Mouse (Mus musculus): ENCODE data around the gene Marcks.
"Not testable (repeated sequence)": the region's sequence is repeated elsewhere in the genome, so short reads cannot be mapped to it uniquely, and the experiment has no call there.

Marcks gene

DNA sequence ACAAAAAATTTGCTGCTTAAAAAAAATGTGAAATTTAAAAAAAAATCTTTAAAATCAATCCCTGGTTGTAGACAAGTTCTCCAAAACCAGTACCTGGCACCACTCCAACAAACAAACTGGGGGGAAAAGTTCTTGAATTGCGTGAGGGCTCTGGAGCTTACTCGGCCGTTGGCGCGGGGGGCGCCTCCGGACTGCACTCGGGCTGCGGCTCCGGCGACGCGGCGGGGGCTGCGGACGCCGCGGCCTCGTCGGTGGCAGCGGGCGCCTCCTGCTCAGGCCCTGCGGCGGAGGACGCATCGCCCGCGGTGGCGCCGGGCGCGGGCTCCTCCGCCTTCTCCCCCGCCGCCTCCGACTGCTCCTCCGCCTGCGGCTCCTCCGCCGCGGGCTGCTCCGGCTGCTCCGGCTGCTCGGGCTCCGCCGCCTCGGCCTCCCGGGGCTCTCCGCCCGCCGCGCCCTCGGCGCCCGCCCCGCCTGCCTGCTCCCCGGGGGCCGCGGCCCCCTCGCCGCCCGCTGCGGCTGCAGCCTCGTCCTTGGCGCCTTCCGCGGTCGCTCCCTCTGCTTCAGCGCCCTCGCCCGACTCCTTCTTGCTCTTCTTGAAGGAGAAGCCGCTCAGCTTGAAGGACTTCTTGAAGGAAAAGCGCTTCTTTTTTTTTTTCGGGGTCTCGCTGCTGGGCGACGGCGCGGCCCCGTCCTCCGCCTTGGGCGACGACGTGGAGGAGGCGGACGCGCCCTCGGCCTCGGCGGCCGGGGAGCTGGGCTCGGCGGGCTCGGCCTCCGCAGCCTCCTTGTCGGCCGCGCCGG is 2.6 kb downstream of the Marcks start:
- peak; percentile 64 for DNase-seq

DNA sequence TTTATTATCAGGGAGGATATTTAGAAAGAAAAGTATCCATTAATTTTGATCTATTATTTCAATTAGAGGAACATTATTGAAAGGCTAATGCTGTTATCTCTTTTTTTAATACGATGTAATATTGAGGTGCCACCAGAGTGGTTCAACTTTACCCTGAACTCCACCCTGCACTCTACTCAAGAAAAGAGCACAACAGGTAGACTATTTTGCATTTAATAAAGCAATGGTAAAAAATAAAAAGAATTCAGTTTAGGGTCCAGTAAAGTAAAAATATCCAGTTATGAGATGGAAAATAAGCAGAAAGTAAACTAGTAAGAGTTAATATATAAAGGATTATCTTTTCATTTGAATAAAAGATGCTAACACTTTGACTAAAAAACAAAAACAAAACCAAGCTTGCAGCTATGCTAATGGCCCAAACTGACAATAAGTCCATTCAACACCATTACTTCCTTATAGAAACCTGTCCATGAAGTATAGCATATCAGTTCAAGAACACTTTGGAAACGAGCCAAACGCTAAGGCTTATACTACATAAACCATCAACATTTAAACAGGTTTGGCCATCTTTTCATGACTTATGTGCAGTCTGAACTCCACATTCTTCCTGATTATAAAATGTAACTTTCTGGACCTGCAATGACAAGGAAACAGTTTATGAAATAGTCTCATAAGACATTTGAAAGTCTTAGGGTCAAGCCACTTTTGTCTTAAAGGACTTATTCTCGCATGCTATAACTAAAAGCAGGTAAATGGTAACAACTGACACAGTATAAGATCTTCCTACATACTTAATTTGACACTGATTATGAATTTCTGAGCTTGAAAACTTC is 4.6 kb downstream of the Marcks start:
- DNase-seq, result no peak

DNA sequence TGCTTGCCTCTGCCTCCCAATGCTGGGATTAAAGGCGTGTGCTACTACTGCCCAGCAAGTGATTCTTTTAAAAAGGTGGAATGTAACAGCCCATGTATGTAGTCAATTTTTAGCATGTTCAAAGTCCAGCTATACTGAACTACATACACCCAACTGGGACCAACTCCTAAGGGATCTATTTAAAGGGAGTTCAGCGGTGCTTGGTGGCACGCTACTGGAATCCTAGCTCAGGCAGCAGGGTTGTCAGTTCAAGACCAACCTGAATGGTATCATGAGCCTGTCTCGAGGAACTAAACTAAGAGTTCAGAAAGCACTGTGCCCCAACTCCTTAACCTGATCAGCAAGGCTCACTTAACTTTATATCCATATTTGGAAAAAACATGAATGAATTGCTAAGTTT is 6.0 kb downstream of the Marcks start:
- DNase-seq, result no peak

DNA sequence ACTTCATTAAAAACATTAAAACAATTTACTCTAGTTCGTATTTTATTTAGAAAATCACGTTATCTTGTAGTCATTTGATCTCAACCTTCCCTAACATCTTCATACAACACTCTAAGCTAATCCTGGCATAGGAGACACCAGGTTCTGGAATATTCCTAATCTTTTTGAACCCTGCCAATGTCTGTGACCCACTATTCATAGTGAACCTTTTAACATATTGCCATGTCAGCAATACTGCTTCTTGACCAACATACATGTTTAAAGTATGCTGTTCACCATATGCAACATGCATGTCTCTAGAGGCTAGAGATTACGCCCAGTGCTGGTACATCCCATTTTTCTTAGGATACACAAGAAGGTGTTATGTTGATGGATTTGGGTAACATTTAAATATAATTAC is 9.1 kb downstream of the Marcks start:
- DNase-seq, result no peak

DNA sequence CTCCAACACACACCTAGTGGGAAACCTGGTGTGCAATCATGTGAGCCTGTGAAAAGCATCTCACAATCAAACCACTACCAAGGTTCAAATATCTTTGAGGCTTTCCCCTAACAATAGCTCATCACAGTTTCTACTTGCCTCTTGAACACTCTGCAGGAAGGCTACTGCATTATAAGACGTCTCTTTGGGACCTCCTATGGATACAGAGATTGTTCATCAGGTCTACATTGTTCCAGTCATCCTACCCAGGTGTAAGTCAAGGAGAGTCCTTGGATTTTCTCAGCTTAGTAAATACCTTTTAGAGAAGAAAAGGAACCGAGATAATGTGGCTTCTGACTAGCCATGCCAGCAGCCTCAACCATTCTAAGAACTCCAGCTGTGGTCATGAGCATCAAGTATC is 23.4 kb downstream of the Marcks start:
- DNase-seq, result no peak

DNA sequence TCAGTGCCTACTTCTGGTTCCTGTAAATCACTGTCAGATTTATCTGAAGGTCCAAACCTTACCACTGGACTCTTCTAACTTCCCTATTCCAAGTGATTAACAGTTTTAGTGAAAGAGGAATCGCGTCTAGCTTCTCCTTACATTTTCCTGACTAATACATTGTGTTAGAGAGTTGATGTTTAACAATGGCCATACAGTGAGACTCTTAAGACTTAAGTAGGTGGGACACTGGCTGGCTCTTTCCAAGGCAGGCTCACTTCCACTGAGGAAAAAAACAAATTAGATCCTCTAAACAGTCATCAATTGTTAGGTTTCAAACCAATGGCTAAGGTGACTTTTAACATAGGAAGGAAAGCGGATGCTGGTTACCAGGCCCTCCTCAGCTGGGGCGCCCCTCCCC is 25.9 kb downstream of the Marcks start:
- no peak for DNase-seq

DNA sequence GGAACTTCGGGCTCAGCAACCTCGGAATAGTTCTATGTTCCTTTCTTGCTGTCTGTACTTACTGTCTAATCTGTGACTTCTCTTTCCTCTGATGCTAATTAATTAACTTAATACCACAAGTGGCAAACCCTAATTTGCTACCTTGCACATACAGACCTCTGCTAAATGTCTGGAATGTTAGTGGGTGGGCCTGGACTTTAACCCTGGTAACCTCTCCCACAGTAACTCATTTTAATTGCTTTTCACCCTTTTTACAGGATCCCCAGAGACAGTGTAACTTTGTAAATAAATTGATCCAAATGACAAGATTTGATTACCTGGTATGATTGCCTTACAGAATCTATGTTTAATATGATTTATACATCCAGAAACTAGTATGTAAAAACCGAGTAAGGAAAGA is 26.4 kb downstream of the Marcks start:
- DNase-seq, result no peak

DNA sequence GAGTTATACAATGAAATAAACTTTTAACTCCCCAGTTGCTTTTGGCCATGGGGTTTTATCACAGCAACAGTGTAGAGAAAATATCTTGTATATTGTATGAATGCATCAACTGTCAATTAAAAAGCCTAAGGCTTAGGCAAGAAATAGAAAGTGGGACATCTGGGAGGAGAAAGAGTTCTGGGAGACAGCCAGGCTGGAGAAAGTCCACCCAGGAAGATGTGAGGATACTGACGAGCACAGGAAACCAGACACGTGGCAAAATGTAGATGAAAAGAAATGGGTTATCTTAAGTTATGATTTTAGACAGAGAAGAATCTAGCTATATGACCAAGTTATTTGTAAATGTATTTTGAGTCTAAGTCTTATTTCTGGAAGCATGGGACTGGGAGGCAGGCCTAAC is 27.3 kb downstream of the Marcks start:
- no peak for DNase-seq

DNA sequence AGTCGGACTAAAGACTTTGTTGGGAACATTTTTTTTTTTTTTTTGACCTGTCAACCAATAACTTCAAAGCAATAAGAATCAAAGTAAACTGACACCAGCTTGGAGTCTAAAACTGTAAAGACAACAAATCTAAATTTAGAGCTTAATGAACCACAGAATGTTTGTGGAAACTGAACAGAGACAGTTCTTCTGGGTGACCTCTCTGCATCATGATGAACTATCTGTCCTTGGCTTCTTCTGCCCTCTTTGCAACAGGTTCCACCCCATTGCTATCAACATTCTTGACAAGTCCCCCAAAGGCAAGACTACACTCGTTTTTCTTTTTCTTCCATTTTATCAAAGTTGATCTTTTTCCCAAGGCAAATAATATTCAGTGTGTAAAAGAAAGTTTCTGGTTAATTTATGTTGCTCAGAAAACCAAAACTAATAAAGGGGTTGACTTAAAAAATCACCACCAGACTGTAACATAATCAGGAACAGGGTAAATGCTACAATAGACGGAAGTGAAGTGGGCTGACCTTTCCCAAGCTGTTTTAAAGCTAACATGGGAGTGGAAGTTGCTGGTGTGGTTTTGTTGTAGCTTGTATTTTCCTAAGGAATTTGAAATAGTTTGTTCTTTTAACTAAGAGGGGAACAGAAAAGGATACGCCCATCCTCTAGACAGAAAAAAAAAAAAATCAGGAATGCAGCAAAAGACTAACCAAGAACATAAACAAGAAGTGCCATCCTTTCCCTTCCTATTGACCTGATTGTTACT is 31.7 kb downstream of the Marcks start:
- DNase-seq, result no peak

DNA sequence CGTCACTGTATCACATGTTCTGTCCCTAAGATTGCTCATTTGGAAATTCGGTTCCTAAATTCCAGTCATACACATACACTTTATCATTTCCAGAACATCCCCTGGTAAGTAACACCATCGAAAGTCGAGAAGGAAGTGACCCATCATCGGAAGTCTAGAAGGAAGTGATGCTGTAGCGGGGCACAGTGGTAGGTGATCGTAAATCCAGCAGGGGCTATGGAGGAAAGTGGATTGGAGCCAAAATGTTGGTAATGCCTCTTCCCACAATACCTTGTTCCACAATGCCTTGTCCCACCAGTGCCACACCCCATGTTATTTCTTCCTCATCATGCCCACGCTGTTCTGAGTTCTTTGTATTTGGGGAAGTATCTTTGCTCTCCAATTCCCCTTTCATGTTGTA is 32.4 kb downstream of the Marcks start:
- no peak for DNase-seq

DNA sequence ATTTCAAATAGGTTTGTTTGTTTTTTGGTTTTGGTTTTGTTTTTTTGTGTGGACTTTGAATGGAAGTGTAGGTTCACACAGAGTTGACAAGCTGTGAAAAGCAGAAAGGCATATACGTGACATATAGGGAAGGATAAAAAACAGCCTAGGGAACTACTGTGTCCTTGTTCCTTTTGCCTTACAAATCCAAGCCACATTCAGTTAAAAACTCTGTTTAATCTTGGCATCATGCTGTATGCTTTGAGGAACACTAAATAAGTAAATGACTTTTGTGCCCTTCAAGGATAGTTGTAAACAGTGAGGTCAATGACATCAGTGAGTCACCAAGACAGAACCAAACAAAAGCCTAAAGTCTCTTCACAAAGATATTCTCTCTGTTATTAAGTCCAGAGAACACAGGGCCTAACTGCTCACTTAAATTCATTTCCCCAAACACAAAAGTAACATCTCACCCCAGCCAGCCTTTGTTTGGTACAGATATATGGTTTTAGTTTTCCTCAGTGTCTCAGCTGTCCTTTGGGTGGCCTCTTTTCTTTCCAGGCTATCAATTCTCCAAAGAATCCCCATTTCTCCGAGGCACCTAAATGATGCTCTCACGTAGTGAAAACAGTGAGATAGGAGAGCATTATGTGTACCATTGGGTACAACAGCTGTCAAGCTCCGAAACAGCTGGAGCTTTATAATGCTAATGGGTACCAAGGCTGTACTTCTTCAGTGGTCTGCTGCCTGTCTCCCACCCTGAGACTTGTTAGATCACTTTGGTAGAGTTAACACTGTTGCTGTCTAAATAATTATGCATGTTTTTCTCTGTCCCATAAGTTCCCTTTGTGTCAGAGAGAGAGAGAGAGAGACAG is 36.3 kb downstream of the Marcks start:
- DNase-seq, result no peak

DNA sequence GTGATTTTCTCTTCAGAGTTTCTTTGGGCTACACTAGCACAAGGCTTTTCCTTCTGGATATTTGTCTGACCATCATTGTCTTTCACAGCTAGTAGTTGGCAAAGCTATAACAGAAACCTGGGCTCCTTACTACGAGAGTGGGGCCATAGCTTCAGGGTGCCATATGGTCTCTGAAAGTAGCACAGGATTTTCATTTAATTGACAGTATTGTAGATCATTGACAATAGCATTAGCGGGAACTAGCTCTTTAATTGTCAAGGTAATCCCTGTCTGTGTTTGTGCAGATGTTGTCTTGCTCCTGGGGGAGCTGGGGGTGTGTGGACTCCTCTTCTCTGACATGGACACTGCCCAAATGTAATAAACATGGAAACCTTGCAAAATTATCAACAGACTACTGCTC is 37.0 kb downstream of the Marcks start:
- no peak for DNase-seq

DNA sequence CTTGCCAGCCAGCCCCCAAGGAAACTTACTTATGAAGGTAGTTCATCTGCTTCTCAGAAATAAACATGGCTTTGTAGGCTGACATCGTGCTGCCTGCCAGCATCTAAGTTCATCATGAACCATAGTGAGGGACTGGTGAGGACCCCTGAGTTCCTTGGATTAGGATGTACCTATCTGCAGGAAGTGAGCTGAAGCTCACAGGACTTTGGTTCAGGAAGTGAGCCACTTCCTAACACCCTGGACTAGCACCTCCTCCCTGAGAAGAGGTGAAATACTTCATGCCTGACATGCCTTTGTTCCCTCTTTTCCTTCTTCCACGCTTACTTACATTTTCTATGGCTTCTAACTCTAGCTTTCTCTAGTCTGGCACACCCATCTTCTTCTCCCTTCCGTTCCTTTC is 42.2 kb downstream of the Marcks start:
- DNase-seq, result no peak

DNA sequence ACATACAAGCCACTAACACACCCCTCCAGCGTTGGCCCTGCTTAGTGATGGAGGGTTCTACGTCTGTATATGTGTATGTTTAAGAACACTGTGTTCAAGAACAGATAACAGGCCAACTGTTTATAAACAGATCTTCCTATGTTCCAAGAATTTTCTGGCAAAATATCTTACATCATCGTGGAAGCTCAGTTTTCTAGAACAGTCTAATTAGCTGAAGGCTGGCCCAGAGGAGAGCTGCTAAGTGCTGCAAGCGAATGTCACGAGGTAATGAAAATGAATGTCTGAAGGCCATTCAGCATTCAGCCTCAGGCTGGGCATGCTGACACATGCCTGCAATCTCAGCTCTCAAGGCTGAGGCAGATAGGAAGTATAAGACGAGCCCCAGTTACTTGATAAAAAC is 42.9 kb downstream of the Marcks start:
- no peak for DNase-seq

DNA sequence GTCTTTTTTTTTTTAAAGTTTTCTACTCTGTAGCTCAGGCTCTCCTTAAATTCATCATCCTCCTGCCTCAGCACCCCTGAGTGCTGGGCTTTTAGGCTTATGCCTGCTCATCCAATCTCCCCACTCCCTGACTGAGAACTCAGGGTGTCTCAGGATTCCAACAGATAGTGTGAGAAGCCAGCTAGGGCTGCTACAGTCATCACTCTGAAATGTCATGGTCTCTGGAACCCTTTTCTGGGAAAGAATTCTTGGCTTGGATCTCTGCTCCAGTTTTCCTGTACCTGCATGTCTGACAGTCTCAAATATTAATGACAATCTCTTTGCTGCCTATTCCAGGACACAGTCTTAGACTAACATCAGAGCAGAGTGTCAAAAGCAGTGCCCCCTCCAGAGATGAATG is 45.4 kb downstream of the Marcks start:
- DNase-seq, result no peak

DNA sequence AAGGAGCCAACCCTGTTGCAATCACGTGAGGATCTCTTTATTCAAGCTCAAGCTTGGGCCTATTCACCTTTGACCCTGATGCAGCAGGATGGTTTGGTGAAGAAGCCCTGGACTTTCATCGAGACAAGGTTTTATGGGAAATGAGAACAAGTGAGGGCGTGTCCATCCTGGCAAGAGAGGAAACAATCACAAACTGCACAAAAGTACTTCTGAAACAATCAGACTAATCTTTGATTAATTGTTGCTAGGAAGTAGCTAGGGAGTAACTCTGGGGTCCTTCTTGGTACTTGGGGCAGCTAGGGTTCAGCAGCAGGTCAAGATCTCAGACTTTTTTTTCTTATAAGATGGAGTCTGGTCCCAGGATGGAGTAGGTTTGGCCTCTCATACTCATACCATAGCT is 48.3 kb downstream of the Marcks start:
- no peak for DNase-seq

DNA sequence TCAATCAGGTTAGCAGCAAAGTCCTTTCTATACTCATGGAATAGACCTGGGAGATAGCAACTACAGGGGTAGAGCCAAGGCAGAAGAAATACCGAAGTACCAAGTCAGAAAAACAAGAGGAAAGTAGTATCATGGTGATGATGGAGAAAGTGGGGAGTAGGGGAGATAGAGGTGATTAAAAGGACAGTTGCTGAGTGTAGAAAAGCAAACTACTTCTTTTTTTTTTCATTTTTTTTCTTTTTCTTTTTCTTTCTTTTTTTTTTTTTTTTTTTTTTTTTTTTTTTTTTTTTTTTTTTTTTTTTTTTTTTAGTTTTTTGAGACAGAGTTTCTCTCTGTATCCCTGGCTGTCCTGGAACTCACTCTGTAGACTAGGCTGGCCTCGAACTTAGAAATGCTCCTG is 54.6 kb downstream of the Marcks start:
- DNase-seq, result not testable (repeated sequence)
